Mouse (Mus musculus) urinary bladder, postnatal 0 days (tissue): Measurements from ENCODE around the gene Exd2. TPM values are rescaled to one million over a fixed set of nuclear protein-coding genes. Genes with fewer than 3 reads are reported as not detected.

ENCODE experiments used
- polyA plus RNA-seq: library from polyadenylated mRNA; unstranded; fragments of >200 nt; fragmentation: Nextera tagmentation; extraction: Ambion mirVana; gene quantifications from 2 replicates; pipeline ENCODE4 v1.2.1, GENCODE M21; 2015

Gene Exd2
- 9.4 and 10.1 TPM in 2 replicates for polyA plus RNA-seq

GRCm38 (mm10) chr12:80462942-80463651 is at the start of gene Exd2:
Gene Exd2 (plus strand): TSS chr12:80463095.

DNA sequence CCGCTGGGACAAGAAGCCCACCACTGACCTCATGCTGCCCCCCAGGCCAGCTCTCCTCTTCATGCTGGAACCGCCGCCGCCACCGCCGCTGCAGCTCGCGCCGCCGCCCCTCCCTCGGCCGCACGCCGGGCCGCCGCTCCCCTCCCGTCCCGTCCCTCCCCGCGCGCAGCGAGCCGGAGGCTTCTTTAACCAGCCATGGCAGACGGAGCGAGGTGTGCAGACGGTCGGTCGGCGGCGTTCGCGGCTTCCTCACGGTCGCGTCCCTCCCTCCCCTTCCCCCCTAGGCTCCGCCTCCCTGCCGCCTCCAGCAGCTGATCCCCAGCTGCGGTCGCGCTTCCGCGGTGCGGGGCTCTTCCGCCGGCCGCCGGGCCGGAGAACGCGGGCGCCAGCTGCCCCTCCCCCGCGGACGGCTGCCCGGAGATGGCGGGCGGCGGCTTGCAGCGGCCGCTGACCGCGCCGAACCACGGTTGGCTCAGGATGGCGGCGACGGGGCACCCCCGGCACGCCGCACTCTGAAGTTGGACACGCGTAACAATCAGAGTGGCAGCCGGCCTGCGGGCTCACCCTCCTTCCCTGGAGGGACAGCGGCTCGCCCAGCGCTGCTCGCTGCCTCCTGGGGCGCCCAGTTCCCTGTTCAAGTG is 26.4 kb upstream of the Exd2 start, which contains the start of gene Dcaf5:
Gene Dcaf5, minus strand, starts transcription at position 266 of the 641 bp plus-strand sequence.

DNA sequence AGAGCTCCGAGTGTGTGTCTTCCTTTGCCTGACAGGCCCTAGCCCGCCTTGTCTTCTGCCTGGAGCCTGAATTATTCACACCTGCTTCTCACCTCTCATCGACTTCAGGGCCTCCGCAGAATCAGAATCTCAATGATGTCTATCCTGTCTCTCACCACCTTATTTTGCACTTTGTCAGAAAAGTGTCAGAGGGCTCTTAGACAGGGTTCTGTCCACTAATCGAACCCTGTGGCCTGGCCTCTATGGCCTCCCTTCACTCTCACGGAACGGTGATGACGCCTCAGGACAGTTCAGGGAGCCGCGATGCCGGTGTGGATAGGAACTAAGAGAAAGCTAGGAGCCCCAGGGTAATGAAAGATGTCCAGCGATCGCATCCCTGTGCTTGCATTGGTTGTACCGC is 55.1 kb downstream of the Exd2 start, which contains the start of gene Galnt16:
Gene Galnt16, plus strand, starts transcription at position 301 of the 400 bp plus-strand sequence.

Other genes with a start within 250 kb of the Exd2 start
- gene Actn1, start 202.7 kb upstream of the Exd2 start, polyA plus RNA-seq: 166 and 212 TPM in 2 replicates
- 6.6 and 7.2 TPM in 2 replicates for gene Dcaf5, start 26.5 kb upstream of the Exd2 start, polyA plus RNA-seq
- gene Galnt16, start 55.2 kb downstream of the Exd2 start, polyA plus RNA-seq: 8.0 and 10.2 TPM in 2 replicates
- gene Slc39a9, start 180.8 kb downstream of the Exd2 start, polyA plus RNA-seq: 14.1 and 15.4 TPM in 2 replicates
- 126 and 156 TPM in 2 replicates for gene Erh, start 181.2 kb downstream of the Exd2 start, polyA plus RNA-seq
- gene Plekhd1, start 229.5 kb downstream of the Exd2 start, polyA plus RNA-seq: 12.5 and 13.6 TPM in 2 replicates